Mouse (Mus musculus) right cerebral cortex, postnatal 10 days (tissue): ENCODE measurements around the gene Col5a1.

Source experiments
- DNase-seq, 2 experiments: peaks; one replicate each; pipeline ENCODE4 v3.0.0; 2021; ENCODE audit warnings: low spot score in 2 of 2

The Col5a1 gene

DNA sequence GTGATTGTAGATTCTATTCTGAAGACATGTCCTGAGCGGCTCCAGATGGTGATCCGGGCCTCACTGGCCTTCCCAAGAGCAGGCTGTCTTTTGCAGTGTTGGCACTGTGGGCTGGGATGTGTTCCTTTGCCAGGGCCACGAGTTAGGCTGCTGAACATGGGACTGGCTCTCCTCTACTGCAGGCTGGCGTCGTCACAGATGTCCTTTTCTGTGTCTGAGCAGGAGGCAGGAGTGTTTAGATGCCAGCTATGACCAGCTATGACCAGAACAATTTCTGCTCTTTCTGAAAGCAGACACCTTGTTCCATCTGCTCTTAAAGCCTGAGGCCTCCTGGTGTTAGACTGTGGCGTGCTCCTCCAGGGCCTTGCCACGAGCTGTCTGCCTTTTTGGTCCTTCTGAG lies 31.9 kb downstream of the Col5a1 start:
- DNase-seq: no peak

DNA sequence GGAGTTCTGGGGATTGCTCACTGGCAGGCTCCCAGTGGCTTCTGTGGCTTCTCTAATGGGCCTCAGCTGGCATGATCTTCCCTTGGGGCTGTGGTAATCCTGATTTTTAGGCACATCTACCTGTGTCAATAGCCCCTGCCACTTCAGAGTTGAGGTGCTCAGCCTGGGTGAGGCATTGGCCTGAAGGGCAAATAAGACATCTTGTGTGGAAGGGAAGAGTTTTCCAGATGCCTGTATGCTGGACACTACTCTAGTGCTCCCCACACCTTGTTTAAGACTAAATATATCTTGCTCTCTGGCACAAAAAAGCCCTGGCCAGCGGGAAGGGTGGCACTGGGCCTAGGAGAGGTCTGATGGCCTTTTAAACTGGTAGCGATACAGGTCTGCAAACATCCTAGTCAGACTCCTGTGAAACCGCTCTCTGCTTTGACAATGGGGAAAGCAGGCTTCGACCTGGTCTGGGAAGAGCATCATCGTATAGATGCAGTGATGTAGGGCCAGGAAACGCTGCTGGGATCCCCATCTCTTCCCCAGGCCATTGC lies 33.2 kb downstream of the Col5a1 start:
- no peak for DNase-seq

DNA sequence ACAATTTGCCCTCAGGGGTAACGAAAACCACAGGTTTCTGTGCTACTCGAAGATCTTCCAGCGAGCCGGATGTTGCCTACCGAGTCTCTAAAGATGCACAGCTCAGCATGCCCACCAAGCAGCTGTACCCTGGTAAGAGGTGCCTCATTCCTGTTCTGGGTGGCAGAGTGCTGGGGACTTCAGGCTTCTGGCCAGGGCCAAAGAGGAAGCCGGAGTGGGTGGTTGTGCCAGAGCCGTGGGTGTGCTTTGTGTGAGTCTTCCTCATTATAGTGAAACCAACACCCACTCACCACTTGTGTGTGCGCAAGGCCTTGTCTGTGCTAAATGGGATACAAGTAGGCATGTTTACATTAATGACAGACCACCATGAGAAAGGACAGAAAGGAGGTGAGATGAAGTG lies 35.8 kb downstream of the Col5a1 start:
- DNase-seq: no peak

DNA sequence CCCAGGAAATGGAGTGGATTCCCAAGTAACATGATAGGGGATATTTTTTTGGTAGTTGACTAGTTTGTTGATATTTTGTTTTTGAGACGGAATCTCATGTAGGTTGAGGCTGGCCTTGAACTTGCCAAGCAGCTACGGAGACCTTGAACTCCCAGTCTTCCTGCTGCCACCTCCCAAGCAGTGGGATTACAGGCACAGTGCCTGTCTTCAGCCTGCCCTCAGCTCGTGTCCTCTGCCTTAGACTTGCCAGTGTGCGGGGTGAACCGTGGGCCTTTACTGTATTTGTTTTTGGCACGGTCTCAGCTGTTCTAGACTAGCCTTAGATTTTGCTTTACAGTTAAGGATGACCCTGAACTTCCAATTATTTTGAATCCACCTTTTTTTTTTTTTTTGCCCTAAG lies 37.5 kb downstream of the Col5a1 start:
- no peak for DNase-seq

DNA sequence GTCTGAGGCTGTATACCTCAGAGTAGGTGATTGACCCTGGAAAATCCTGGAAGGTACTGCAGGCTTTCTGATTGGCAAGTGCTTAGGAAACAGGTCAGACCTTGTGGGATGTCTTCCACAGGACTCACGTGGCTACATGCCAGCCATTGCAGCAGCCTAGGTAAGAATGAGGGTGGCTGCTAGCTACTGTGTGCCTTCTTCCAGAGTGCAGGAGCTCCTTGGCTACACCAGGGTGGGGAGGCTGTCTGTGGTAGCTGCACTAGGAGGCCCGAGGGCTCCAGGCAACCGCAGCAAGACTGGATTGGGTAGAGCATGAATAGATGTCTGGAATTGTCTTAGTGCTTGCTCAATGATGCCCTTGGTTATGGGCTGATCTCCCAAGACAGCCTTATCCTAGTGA lies 38.2 kb downstream of the Col5a1 start:
- no peak for DNase-seq

DNA sequence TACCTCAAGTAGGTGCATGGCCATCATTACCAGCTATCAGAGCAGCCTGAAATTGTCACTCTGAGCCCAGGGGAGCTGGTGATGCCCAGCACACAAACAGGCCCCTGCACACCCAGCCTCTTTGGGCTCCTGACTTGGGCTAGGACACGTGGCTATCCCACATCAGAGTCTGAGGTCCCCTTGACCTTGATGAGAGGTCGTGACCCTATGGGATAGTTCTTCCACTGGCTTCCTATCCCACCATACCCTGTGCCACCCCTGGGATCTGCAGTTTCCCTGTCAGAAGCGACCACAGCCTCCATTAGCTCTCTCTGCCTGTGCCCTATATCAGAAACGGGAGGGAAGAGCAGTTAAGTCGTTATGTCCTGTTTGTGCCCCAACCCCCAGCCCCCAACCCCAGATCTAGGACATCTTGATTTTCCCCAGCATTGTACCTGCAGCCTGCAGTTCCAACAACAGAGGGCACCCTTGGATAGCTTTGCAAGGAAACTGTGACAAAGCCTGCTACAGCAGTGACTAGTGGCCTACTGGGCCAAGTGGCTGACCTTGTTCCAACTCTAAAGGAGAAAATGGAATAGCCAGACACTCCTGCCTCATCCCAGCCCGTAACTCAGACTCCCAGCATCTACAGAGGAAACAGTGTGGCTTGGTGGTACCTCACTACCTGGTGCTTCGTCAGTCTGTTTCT lies 40.4 kb downstream of the Col5a1 start:
- DNase-seq: peak; percentile 75 to 84

DNA sequence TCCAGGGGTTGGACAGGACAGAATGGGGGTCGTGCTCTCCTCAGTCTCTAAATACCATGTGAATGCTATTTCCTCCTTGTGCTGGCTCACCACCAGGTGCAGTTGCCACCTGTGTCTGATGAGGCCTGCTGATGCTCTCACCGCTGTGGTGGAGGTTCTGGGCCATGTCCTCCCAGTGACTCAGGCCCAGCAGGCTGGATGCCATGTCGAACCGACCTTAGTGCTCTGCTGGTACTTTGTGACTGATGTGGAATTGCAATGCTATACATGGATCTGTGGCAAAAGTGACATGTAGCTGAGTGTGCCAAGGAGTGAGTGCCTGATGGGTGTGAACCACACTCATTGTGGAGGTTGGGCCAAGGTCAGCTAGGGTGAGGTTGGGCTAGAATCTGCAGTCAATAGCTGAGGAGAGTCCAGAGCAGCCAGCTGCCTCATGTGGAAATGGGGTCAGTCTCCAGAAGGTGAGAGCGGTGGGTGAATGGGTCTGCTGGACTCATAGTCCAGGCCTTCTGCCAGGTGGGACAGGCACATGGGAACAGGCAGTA lies 44.3 kb downstream of the Col5a1 start:
- no peak for DNase-seq

DNA sequence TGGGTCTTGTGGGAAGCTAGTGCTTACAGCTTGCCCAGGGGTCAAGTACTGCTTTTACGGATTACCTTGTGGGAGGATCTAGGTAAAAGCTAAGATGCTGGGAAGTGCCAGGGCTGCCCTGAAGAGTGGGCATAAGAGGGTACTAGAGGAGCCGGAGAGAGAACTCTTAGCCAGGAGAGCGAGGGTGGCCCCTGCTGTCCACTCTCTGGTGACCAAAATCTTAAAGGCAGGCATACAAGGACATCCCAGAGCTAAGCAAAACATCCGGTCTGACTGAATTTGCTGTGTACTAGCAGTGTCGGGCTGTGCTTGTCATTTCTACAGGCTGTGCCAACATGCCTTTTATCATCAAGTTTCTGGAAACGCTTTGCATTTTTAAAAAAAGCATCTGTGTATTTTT lies 44.9 kb downstream of the Col5a1 start:
- no peak for DNase-seq

DNA sequence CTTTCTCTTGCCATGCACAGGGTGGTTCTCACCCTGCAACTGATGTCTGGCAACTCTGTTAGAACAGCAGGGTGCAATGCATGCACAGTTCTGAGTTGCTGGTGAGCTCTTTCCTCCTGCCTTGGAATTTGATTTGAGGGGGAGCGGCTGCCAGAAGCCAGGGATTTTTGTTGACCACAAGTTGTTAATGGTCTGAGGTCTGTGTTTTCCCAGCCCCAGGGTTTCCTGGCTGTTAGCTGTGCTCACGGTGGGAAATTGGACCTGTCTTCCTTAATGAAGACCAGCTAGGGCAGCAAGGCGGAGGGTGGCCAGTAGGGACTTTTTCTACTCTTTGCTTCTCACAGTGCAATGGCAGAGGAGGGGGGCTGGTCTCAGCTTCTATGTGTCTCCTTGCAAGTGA lies 45.7 kb downstream of the Col5a1 start:
- DNase-seq: no peak

DNA sequence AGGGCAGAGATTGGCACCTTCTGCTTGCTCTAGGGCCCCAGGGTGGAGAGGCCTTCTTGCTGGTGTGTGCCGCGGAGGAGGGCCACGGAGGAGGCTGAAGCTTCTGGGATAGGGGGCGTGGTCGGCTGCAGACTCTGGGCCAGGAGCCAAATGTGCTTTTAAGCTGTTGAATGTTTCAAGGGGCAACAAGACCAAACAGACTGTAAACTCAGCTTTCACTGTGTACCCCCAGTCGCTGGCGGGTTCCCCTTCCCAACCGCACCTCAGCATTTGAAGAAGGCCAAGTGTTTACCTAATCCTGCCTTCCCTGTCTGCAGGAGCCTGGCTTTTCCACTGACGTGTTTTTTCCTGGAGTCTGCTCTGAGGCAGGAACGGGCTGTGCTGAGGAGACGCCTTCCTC lies 48.0 kb downstream of the Col5a1 start:
- DNase-seq: no peak

DNA sequence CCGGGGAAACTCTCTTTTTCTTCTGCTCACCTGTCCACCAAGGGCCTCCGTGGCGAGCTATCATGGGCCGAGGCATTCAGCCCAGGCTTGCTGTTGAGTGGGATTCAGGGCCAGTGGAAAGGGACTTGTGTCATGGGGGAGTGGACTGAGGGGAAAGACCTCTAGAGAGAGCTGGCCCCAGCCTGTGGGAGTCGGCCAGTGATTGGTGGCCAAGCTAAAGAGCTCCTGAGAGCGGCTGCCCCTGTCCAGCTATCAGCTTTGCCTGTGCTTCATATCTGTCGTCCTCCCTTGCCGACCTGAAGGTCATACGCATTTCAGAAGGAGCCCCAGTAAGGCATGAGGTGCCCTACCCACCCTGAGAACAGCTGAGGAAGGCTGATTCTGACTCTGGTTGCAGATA lies 48.6 kb downstream of the Col5a1 start:
- DNase-seq: no peak

DNA sequence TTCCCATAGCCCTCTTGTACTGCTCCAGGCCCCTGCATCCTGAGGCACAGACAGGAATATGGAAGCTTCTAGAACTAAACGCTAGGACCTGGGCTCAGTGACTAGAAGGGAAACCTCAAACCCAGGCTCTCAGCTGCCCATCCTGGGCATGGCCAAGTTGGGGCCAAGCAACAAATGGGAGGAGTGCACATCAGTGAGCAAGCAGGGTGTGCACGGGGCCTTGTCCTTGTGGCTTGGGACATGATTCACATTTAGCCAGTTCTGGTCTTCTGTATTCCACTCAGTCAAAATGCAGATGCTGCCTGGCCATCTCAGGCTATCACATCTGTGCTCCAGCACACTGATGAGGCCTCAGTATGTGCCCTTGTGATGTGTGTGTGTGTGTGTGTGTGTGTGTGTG lies 49.2 kb downstream of the Col5a1 start:
- DNase-seq: no peak

DNA sequence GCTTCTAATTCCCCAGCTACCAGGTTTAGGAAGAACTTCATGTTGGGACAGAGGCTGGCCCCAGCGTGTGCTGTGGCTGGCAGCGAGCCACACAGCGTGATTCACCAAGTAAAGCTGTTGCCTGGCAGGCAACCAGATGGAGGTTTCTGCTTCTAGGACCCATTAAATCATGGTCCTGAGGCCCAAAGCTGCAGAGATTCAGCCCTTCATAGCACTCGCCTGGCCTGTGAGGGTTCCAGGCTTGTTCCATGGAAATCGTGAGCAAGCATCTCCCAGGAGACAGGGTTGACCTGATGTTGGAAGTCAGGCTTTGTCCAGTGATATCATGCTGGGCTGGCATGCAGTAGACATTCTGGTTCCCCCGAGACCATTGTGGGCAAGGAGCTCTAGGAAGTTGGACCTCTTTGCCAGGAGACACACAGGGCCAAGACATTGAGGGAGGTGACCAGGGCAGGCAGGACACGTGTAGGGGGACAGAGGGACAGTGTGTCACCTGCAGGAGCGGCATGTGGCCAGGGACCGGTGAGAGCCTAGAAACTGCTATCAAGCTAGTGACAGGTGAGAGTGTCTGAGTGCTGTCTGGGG lies 50.5 kb downstream of the Col5a1 start:
- DNase-seq: peak; percentile 69

DNA sequence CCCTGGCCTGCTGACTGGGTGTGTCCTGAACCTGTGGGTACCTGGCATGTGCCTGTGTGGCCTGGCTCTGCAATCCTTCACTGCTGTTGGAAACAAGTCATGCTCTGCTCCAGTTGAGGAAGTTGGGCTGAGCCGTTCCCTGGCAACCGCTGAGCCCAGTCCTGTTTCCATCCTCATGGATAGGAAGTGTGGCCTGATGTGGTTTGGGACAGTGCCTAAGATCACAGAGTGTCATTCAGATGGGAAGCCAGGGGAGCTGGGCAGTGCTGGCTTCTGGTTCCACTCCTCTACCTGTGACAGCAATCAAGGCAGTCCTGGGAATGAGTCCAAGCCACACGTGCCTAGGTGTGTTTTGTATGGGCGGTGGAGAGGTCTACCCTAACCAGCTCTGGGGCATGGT lies 53.2 kb downstream of the Col5a1 start:
- DNase-seq: no peak

DNA sequence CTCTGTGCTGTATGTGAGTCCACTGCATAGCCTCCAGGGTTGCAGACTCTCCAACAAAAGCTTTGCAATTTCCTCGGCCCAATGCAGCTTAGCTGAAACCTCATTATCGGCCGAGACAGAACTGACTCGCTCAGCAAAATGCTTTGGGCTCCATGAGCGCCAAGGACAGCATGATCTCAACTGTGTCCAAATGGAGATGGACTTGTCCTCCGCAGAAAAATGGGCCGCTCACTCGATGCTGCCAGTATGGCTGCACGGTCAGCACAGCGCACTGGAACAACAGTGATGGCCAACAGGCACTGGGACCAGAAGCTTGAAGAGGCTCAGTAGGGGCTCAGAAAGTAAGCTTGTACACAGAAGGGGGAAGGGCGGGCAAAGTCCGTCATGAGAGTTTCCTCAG lies 53.9 kb downstream of the Col5a1 start:
- no peak for DNase-seq

DNA sequence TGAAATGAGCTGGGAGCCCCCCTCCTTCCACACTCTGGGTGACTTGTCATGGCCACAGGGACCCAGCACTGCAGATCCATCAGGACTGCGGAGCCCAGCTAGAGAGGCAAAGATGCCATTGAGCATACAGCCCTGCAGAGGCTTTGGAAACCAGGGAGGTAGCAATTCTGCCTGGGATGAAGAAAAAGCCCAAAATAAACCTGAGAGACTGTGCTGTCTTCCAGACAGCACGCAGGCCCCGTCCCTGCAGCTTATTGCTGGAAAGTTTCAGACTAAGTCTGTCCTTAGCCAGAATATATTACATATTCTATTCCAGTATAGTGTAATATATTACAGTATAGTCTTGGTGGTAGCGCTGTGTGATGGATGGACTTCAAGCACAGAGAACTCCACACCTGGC lies 61.0 kb downstream of the Col5a1 start:
- peak; percentile 39 to 53 for DNase-seq

DNA sequence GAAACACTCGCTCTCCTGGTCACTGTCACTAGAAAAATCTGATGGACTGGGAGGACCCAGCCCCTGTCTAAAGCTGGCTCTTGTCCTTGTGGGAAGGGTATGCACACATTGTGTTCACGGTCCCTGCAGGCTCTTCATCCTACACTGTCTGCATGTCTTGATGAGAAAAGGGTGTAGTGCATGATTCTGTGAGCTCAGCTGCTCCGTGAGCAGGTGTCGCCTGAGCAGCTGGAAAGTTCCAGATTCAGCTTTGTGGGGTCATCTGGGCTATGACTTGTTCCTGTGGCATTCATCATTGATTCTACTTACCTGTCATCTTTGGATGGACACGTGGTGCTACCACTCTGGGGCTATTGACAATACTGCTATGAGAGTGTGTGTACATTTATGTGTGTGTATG lies 61.7 kb downstream of the Col5a1 start:
- DNase-seq: no peak

DNA sequence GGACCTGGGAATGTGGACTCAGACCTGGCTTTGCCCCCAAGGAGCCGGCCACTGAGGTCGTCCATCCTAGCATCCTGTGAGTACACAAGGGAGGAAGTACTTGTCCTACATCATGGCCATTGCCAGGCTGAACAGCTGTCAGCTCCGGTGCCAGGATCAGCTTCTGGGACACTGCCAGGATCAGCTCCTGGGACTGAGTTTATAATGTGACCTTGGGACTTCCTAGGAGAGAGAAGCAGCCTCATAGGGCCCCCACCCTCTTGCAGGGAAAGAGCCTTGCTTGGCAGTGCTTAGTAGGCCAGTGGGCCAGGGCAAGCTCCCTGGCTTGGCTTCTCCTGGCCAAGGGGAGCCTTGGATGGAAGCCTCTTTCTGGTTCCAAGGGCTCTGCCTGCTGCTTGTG lies 67.6 kb downstream of the Col5a1 start:
- DNase-seq: peak; percentile 42 to 49

DNA sequence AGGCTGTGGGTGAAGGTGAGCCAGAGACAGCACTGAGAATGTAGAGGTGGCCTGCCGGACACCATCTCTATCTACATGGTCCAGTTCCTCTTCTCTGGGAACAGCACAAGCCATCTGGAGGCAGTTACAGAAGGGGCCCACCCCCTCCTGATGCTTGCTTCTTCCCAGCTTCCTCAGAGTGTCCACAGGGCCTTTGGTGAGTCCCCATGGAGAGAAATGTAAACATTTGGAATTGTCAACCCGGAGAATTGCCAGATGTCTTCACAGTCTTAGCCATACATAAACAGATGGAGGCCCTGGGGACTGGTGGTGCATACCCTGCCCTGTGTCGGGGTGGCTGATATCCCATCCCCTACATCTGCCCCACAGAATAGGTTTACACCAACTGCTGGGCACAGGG lies 68.7 kb downstream of the Col5a1 start:
- no peak for DNase-seq

DNA sequence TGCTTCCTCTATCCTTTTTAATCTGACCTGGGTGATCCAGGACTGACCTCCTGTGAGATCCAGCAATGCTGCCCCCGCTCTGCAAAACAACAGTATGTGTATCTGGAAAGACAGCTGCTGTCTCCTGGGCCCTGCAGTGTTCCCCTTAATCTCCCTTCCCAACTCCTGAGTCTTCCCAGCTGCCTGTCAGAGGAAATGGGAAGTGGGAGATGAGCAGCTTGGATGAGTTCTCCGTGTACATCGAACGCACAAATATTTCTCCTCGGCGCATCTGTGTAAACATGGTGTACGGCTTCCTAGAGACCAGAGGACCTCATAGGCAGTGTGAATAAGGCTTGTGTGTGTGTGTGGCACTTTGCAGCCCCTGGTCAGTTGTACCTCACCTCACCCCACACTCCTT lies 70.5 kb downstream of the Col5a1 start:
- no peak for DNase-seq

DNA sequence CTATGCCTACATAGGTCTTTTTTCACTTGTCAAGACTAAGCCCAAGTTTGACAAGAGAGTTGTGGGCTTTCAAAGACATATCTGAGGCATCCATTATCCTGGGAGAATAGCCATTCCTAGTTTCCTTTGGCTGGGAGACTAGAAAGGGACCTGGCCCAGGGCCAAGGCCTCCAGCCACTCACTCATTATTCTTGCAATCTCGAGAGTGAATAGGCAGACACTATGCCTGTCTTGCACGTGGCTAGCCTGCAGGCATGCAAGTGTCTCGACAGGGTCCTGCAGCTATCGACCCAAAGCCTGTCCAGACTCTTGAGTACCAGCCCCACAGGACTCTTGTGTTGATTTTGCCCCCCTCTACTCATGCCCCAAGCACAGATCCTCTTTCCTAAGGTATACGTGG lies 71.0 kb downstream of the Col5a1 start:
- no peak for DNase-seq

DNA sequence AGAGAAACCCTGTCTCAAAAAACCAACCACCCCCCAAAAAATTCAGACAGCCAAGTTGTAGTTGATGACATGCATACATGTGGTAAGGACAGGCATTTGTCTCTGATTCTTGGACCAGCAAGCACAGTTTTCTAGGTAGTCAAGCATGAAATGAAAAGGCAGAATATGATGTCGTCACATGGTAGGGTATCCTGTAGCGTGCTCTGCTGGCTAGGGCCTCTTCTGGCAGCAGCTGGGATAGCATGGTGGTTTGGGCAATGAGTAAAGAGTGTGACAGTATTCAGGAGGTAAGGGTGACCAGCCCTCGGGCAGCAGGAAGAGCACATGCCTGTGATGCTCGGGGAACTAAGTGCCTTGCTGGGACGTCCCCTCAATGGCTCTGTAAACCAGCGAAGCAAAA lies 73.0 kb downstream of the Col5a1 start:
- DNase-seq: no peak

DNA sequence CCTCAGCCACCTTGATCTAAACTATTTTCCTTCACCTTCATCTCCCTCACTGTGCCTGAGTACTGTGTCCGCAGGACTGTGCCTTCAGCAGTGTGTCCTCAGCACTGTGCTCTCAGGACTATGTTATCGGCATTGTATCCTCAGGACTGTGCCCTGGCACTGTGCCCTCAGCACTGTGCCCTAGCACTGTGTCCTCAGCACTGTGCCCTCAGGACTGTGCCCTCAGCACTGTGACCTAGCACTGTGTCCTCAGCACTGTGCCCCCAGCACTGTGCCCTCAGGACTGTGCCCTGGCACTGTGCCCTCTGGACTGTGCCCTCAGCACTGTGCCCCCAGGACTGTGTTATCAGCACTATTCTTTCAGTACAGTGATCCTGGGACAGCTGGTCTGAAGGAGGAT lies 75.0 kb downstream of the Col5a1 start:
- DNase-seq: no peak

DNA sequence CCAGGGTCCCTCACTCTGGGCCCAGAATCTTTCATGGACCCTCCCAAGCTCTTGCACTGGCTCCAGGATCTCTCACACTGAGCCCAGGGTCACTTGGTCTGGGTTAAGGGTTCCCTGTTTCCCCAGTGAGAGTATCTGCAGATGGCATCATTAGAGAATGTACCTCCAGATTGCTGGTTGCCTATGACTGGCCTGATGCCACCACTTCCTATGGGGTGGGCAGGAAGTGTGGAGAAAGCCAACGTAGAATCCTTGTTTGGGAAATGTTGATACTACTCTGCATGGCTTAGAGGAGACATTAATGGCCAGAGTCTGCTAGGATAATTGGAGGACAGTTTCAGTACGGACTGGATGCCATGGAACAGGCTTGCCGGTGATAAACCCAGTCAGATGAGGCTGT lies 76.2 kb downstream of the Col5a1 start:
- DNase-seq: no peak
